Mouse (Mus musculus): ENCODE data around the gene Ccdc81.

GRCm38 (mm10) chr7:89855196-89855595 lies 48.2 kb downstream of the Ccdc81 start:
- TF ChIP-seq CTCF (IDR thresholded peaks at IDR 0.05; ENCODE audit: borderline replicate concordance, insufficient read depth, low read length) (no peak), POLR2A (IDR thresholded peaks at IDR 0.05; ENCODE audit: low read depth, low read length) (no peak)
